Mouse (Mus musculus): ENCODE results near the gene Tagap. TPM values are rescaled to one million over a fixed set of nuclear protein-coding genes. Genes with fewer than 3 reads are reported as not detected.

Gene Tagap
- polyA plus RNA-seq, 1 experiment from 2014 or later: 0.80 TPM

GRCm38 (mm10) chr17:7904992-7905391, 20.8 kb upstream of the Tagap start:
- Histone ChIP-seq H3K9ac (ENCODE audit: low read depth, low read length) (no peak overlapping the region), H3K4me1 (replicated peaks; ENCODE audit: control insufficient read depth, insufficient read depth, low read length) (no peaks in the 10 kb centered on the region), H3K27me3 (replicated peaks; ENCODE audit: control insufficient read depth, insufficient read depth, low read length) (no peaks in the 10 kb centered on the region), H3K9me3 (ENCODE audit: control insufficient read depth) (no peaks in the 10 kb centered on the region), H3K4me3 (ENCODE audit: low read depth, low read length) (no peak overlapping the region), H3K36me3 (ENCODE audit: control insufficient read depth, insufficient read depth) (no peaks in the 10 kb centered on the region), H3K4me2 (replicated peaks; ENCODE audit: low read depth) (no peak overlapping the region), H3K27ac (ENCODE audit: low read depth, low read length) (no peak overlapping the region)
- WGBS: 30% methylated on average over 2 of the region's 2 CpGs
- TF ChIP-seq CTCF (IDR thresholded peaks at IDR 0.05; ENCODE audit: low read depth): no peak
- ATAC-seq: no peak

- H3K4me1 ChIP-seq (replicated peaks; ENCODE audit: control insufficient read depth, insufficient read depth, low read length): no peaks in the 10 kb centered on the region
- no peak overlapping the region for H3K4me2 ChIP-seq (replicated peaks; ENCODE audit: low read depth)
- no peaks in the 10 kb centered on the region for H3K27me3 ChIP-seq (replicated peaks; ENCODE audit: control insufficient read depth, insufficient read depth, low read length)
- 42% methylated on average over 4 of the region's 4 CpGs for WGBS
- H3K27ac ChIP-seq (ENCODE audit: low read depth, low read length): no peak overlapping the region
- no peak for TF ChIP-seq CTCF (IDR thresholded peaks at IDR 0.05; ENCODE audit: low read depth)
- H3K36me3 ChIP-seq (ENCODE audit: control insufficient read depth, insufficient read depth): no peaks in the 10 kb centered on the region
- no peak for ATAC-seq
- H3K9me3 ChIP-seq (ENCODE audit: control insufficient read depth): 0 out of 2 replicates have a peak, but pooled peaks cover 2% of the 10 kb centered on the region
- no peak overlapping the region for H3K4me3 ChIP-seq (ENCODE audit: low read depth, low read length)
- no peak overlapping the region for H3K9ac ChIP-seq (ENCODE audit: low read depth, low read length)
These were observed 19.7 kb upstream of the Tagap start for GRCm38 (mm10) chr17:7905936-7906685.

GRCm38 (mm10) chr17:7914596-7915227, 11.1 kb upstream of the Tagap start:
- Histone ChIP-seq H3K4me3 (ENCODE audit: low read depth, low read length) (no peak overlapping the region), H3K4me1 (replicated peaks; ENCODE audit: control insufficient read depth, insufficient read depth, low read length) (no peaks in the 10 kb centered on the region), H3K9ac (ENCODE audit: low read depth, low read length) (no peak overlapping the region), H3K27me3 (replicated peaks; ENCODE audit: control insufficient read depth, insufficient read depth, low read length) (no peaks in the 10 kb centered on the region), H3K36me3 (ENCODE audit: control insufficient read depth, insufficient read depth) (no peaks in the 10 kb centered on the region), H3K4me2 (replicated peaks; ENCODE audit: low read depth) (no peak overlapping the region), H3K27ac (ENCODE audit: low read depth, low read length) (no peak overlapping the region), H3K9me3 (ENCODE audit: control insufficient read depth) (0 out of 2 replicates have a peak, but pooled peaks cover 5% of the 10 kb centered on the region)
- whole genome bisulfite sequencing: 68% methylated on average over 2 of the region's 2 CpGs
- no peak for TF ChIP-seq CTCF (IDR thresholded peaks at IDR 0.05; ENCODE audit: low read depth)
- no peak for ATAC-seq

GRCm38 (mm10) chr17:7915791-7916190, 10.0 kb upstream of the Tagap start:
- H3K9ac ChIP-seq (ENCODE audit: low read depth, low read length): no peak overlapping the region
- 73% methylated on average over 9 of the region's 9 CpGs for WGBS
- no peak for ATAC-seq
- no peaks in the 10 kb centered on the region for H3K27me3 ChIP-seq (replicated peaks; ENCODE audit: control insufficient read depth, insufficient read depth, low read length)
- no peak overlapping the region for H3K4me3 ChIP-seq (ENCODE audit: low read depth, low read length)
- H3K36me3 ChIP-seq (ENCODE audit: control insufficient read depth, insufficient read depth): no peaks in the 10 kb centered on the region
- no peaks in the 10 kb centered on the region for H3K4me1 ChIP-seq (replicated peaks; ENCODE audit: control insufficient read depth, insufficient read depth, low read length)
- H3K9me3 ChIP-seq (ENCODE audit: control insufficient read depth): 0 out of 2 replicates have a peak, but pooled peaks cover 5% of the 10 kb centered on the region
- H3K27ac ChIP-seq (ENCODE audit: low read depth, low read length): no peak overlapping the region
- H3K4me2 ChIP-seq (replicated peaks; ENCODE audit: low read depth): no peak overlapping the region
- no peak for TF ChIP-seq CTCF (IDR thresholded peaks at IDR 0.05; ENCODE audit: low read depth)

GRCm38 (mm10) chr17:7916782-7917574, 8.8 kb upstream of the Tagap start:
- H3K4me3 ChIP-seq (ENCODE audit: low read depth, low read length): no peak overlapping the region
- 54% methylated on average over 12 of the region's 12 CpGs for WGBS
- no peak for TF ChIP-seq CTCF (IDR thresholded peaks at IDR 0.05; ENCODE audit: low read depth)

GRCm38 (mm10) chr17:7918355-7918754, 7.4 kb upstream of the Tagap start:
- no peak overlapping the region for H3K27ac ChIP-seq (ENCODE audit: low read depth, low read length)

More at GRCm38 (mm10) chr17:7916782-7917574, 8.8 kb upstream of the Tagap start:
- Histone ChIP-seq H3K4me1 (replicated peaks; ENCODE audit: control insufficient read depth, insufficient read depth, low read length) (no peaks in the 10 kb centered on the region), H3K9ac (ENCODE audit: low read depth, low read length) (no peak overlapping the region), H3K36me3 (ENCODE audit: control insufficient read depth, insufficient read depth) (no peaks in the 10 kb centered on the region), H3K9me3 (ENCODE audit: control insufficient read depth) (no peaks in the 10 kb centered on the region), H3K4me2 (replicated peaks; ENCODE audit: low read depth) (no peak overlapping the region), H3K27me3 (replicated peaks; ENCODE audit: control insufficient read depth, insufficient read depth, low read length) (no peaks in the 10 kb centered on the region), H3K27ac (ENCODE audit: low read depth, low read length) (no peak overlapping the region)
- ATAC-seq: no peak

More at GRCm38 (mm10) chr17:7918355-7918754, 7.4 kb upstream of the Tagap start:
- Histone ChIP-seq H3K4me1 (replicated peaks; ENCODE audit: control insufficient read depth, insufficient read depth, low read length) (no peaks in the 10 kb centered on the region), H3K9me3 (ENCODE audit: control insufficient read depth) (no peaks in the 10 kb centered on the region), H3K4me3 (ENCODE audit: low read depth, low read length) (no peak overlapping the region), H3K4me2 (replicated peaks; ENCODE audit: low read depth) (no peak overlapping the region), H3K36me3 (ENCODE audit: control insufficient read depth, insufficient read depth) (no peaks in the 10 kb centered on the region), H3K27me3 (replicated peaks; ENCODE audit: control insufficient read depth, insufficient read depth, low read length) (no peaks in the 10 kb centered on the region), H3K9ac (ENCODE audit: low read depth, low read length) (no peak overlapping the region)
- no peak for ATAC-seq
- 77% methylated on average over 2 of the region's 2 CpGs for WGBS
- TF ChIP-seq CTCF (IDR thresholded peaks at IDR 0.05; ENCODE audit: low read depth): no peak

Data from intestine, postnatal 0 days (tissue).